Mouse (Mus musculus) ovary, postnatal 10 days (tissue): ENCODE results near the gene Mtif3.

Experiments used
- DNase-seq: peaks from one replicate; pipeline ENCODE4 v3.0.0; 2022; ENCODE audit warnings: low spot score

The Mtif3 gene

GRCm38 (mm10) chr5:146916273-146916672, 47.3 kb downstream of the Mtif3 start:
- no peak for DNase-seq

- no peak for DNase-seq
These were observed 49.4 kb downstream of the Mtif3 start for GRCm38 (mm10) chr5:146914088-146914766.

- no peak for DNase-seq
These were observed 50.2 kb downstream of the Mtif3 start for GRCm38 (mm10) chr5:146913355-146913754.

- no peak for DNase-seq
These were observed 51.4 kb downstream of the Mtif3 start for GRCm38 (mm10) chr5:146912206-146912605.

- no peak for DNase-seq
These were observed 55.0 kb downstream of the Mtif3 start for GRCm38 (mm10) chr5:146908629-146909028.

- DNase-seq = no peak
These were observed 56.1 kb downstream of the Mtif3 start for GRCm38 (mm10) chr5:146907533-146907932.

GRCm38 (mm10) chr5:146905486-146906172, 58.0 kb downstream of the Mtif3 start:
- DNase-seq = peak; percentile 52

- peak; percentile 38 for DNase-seq
These were observed 59.2 kb downstream of the Mtif3 start for GRCm38 (mm10) chr5:146904404-146904803.
